Mouse (Mus musculus): ENCODE measurements around the gene Il4ra. TPM values are rescaled to one million over a fixed set of nuclear protein-coding genes. Genes with fewer than 3 reads are reported as not detected.
A peak's percentile ranks its signal among the peaks of the same experiment; 100 is the strongest.

The Il4ra gene
- total RNA-seq, 1 experiment from 2014 or later, result 57.3 TPM

GRCm38 (mm10) chr7:125607384-125608182 is 55.7 kb downstream of the Il4ra start:
- peak; percentile 42; the same call in 1 of the 2 replicates for ATAC-seq (replicated peaks; ENCODE audit: insufficient number of reproducible peaks, low FRiP score, low TSS enrichment, poor library complexity, severe bottlenecking)

DNA sequence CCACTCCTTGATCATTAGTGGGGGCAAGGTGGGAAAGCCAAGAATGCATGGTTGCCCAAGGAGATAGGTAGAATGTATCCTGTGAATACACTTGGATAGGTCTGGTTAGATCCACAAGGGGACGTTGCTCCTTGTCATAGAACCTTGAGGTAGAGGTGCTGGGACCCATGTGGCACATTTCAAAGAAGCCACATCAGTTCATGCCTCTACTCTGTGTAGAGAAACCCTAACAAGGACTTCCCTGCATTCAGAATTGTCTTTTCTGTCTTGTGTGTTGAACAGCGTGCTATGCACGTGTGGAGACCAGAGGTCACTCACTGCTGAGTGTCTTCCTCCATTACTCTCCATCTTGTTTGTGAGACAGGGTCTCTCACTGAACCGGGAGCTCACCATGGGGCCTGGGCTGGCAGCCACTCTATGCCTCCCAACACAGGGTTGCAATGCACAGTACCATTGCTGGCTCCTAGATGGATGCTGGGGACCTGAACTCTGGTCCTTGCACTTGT is 56.3 kb downstream of the Il4ra start:
- no peak for ATAC-seq (replicated peaks; ENCODE audit: insufficient number of reproducible peaks, low FRiP score, low TSS enrichment, poor library complexity, severe bottlenecking)

DNA sequence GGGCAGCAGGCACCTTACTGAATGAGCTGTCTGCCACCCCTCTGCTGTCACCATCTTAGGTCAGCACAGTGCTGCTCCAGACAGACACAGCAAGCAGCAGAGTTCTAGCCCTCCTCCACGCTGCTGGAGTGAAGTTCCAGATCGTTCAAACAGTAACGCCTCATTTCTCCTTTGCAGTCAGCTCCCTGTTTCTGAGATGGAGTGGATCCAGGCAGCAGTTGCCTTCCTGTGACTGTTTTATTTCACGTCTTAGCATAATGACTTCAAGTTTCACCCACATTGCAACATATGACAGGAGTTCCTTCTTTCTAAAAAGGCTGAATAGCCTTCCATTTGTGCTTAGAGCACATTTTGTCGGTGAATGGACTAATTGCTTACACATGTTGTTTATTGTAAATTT is 61.7 kb downstream of the Il4ra start:
- peak; percentile 79; the same call in 1 of the 2 replicates for ATAC-seq (replicated peaks; ENCODE audit: insufficient number of reproducible peaks, low FRiP score, low TSS enrichment, poor library complexity, severe bottlenecking)

- ATAC-seq (replicated peaks; ENCODE audit: insufficient number of reproducible peaks, low FRiP score, low TSS enrichment, poor library complexity, severe bottlenecking), result no peak
Measured at GRCm38 (mm10) chr7:125615453-125615852, 63.5 kb downstream of the Il4ra start.

DNA sequence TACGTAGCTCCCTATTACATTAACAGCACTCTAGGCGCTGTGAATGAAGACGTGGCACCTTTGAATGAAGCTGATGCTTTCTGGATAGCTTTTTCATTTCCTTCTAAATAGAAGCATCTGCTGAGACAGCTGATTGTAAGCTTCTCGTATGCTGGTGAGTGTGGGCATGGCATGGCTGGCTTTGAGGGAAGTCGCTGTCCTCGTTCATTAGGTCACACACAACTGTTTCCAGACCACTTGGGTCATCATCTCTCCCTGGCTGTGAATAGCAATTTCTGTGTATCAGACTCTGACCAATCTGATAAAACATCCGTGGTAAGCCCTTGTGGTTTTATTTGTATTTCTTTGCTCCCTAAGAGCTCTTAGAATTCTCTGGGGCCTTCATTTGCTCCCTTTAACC is 66.1 kb downstream of the Il4ra start:
- ATAC-seq (replicated peaks; ENCODE audit: insufficient number of reproducible peaks, low FRiP score, low TSS enrichment, poor library complexity, severe bottlenecking), result no peak

DNA sequence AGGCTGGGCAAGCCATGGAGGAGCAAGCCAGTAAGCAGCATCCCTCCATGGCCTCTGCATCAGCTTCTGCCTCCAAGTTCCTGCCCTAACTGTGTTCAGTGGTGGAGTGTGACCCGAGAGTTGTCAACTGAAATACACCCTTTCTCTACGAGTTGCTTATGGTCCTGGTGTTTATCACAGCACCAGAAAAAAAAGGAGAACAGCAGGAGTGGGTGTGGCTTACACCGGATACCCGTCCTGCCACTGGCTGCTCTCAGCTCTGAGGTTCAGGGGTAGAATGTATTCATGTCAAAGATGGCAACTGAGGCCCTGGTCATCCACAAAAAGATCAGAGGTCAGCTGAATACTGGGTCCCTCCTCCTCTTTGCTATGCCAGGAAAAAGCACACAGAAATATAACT is 68.2 kb downstream of the Il4ra start:
- ATAC-seq (replicated peaks; ENCODE audit: insufficient number of reproducible peaks, low FRiP score, low TSS enrichment, poor library complexity, severe bottlenecking), result peak; percentile 68; the same call in 1 of the 2 replicates

- no peak for ATAC-seq (replicated peaks; ENCODE audit: insufficient number of reproducible peaks, low FRiP score, low TSS enrichment, poor library complexity, severe bottlenecking)
Measured at GRCm38 (mm10) chr7:125622741-125623685, 71.1 kb downstream of the Il4ra start.

- ATAC-seq (replicated peaks; ENCODE audit: insufficient number of reproducible peaks, low FRiP score, low TSS enrichment, poor library complexity, severe bottlenecking), result no peak
Measured at GRCm38 (mm10) chr7:125625219-125625618, 73.3 kb downstream of the Il4ra start.

DNA sequence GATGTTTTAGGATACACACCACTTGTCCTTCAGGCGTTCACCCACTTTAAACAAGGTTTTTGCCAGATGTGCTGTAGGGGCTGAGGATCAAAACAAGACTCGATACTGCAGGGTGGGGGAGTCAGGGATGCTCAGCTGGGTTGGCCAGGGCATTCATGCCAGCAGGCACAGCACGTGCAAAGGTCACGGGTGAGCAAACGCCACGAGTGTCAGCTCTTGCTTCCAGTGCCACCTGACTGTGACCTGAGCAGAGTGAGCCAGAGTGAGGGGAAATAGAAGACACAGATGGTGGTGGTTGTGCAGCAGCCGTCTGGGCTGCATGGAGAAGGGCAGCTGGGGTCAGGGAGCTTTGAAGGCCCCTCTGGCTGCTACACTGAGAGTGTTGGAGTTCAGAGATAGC is 73.9 kb downstream of the Il4ra start:
- no peak for ATAC-seq (replicated peaks; ENCODE audit: insufficient number of reproducible peaks, low FRiP score, low TSS enrichment, poor library complexity, severe bottlenecking)

Other genes with a start within 250 kb of the Il4ra start
- 0.75 to 5.1 TPM (median 2.6 TPM) in 3 replicates for gene Kdm8, start 107.4 kb upstream of the Il4ra start, total RNA-seq (2017)
- 24.3 to 43.0 TPM (median 42.0 TPM) in 3 replicates for gene Nsmce1, start 60.5 kb upstream of the Il4ra start, total RNA-seq (2017)
- gene Il21r, start 51.3 kb downstream of the Il4ra start, total RNA-seq (2017), result 15.2 to 17.8 TPM (median 15.8 TPM) in 3 replicates
- gene Gtf3c1, start 155.7 kb downstream of the Il4ra start, total RNA-seq (2017), result 24.3 to 36.0 TPM (median 28.8 TPM) in 3 replicates
- gene D430042O09Rik, start 155.8 kb downstream of the Il4ra start, total RNA-seq (2017), result 10.9 to 14.0 TPM (median 12.3 TPM) in 3 replicates